Mouse (Mus musculus): ENCODE measurements around the gene Gstm5. TPM values are rescaled to one million over a fixed set of nuclear protein-coding genes. Genes with fewer than 3 reads are reported as not detected.
A peak's percentile ranks its signal among the peaks of the same experiment; 100 is the strongest.
"Not testable (repeated sequence)": the region's sequence is repeated elsewhere in the genome, so short reads cannot be mapped to it uniquely, and the experiment has no call there.

Gstm5 gene
- total RNA-seq, 2 experiments from 2014 or later = 230 TPM

- no peak within 1 kb of the TSS for H3K4me3 ChIP-seq
- no peak for DNase-seq (ENCODE audit: extremely low spot score in 1 of 2, low spot score in 2 of 2)
- TF ChIP-seq CTCF (IDR thresholded peaks at IDR 0.05) = no peak
- H3K27ac ChIP-seq = no peak within 1 kb of the TSS
- intact Hi-C loops (cut with DNase I) = no loop called here
Measured at GRCm38 (mm10) chr3:107877005-107877404, 18.6 kb upstream of the Gstm5 start, which contains the start of gene Eps8l3. TSS of gene Eps8l3 (plus strand) at chr3:107877229.

GRCm38 (mm10) chr3:107877747-107878736, 17.6 kb upstream of the Gstm5 start:
- TF ChIP-seq CTCF (IDR thresholded peaks at IDR 0.05) = no peak
- no peak for DNase-seq (ENCODE audit: extremely low spot score in 1 of 2, low spot score in 2 of 2)

GRCm38 (mm10) chr3:107887674-107888495, 7.7 kb upstream of the Gstm5 start:
- intact Hi-C loops (cut with DNase I) = no loop called here
- H3K4me3 ChIP-seq = no peak overlapping the region
- DNase-seq (ENCODE audit: extremely low spot score in 1 of 2, low spot score in 2 of 2) = peak in 1 of 2 experiments; percentile 51
- H3K27ac ChIP-seq = peak overlapping the region; percentile 83
- no peak; the same call in 1 of the 2 replicates for TF ChIP-seq CTCF (IDR thresholded peaks at IDR 0.05)

More at GRCm38 (mm10) chr3:107877747-107878736, 17.6 kb upstream of the Gstm5 start:
- Histone ChIP-seq H3K4me3 (no peak overlapping the region), H3K27ac (no peak overlapping the region)
- intact Hi-C loops (cut with DNase I) = no loop called here

- peak overlapping the region; percentile 15; the same call in 1 of the 2 replicates for H3K27ac ChIP-seq
- DNase-seq (ENCODE audit: extremely low spot score in 1 of 2, low spot score in 2 of 2); intact Hi-C loops (cut with DNase I); H3K4me3 ChIP-seq: not testable (repeated sequence)
Measured at GRCm38 (mm10) chr3:107889236-107889635, 6.4 kb upstream of the Gstm5 start.

GRCm38 (mm10) chr3:107895194-107895719, 364 bp upstream of the Gstm5 start:
- no peak for TF ChIP-seq CTCF (IDR thresholded peaks at IDR 0.05)
- Histone ChIP-seq H3K27ac (peak overlapping the region; percentile 76), H3K4me3 (peak overlapping the region; percentile 77)
- intact Hi-C loops (cut with DNase I) = no loop called here
- no peak for DNase-seq (ENCODE audit: extremely low spot score in 1 of 2, low spot score in 2 of 2)

- intact Hi-C loops (cut with DNase I) = no loop called here
- no peak for TF ChIP-seq CTCF (IDR thresholded peaks at IDR 0.05)
Measured at GRCm38 (mm10) chr3:107898691-107899090, 3.1 kb downstream of the Gstm5 start.

GRCm38 (mm10) chr3:107900955-107901673, 5.5 kb downstream of the Gstm5 start:
- no peak for TF ChIP-seq CTCF (IDR thresholded peaks at IDR 0.05)
- no peak for DNase-seq (ENCODE audit: extremely low spot score in 1 of 2, low spot score in 2 of 2)
- H3K4me3 ChIP-seq = no peak overlapping the region
- H3K27ac ChIP-seq = no peak overlapping the region
- intact Hi-C loops (cut with DNase I) = no loop called here

More at GRCm38 (mm10) chr3:107898691-107899090, 3.1 kb downstream of the Gstm5 start:
- no peak overlapping the region for H3K27ac ChIP-seq
- H3K4me3 ChIP-seq = no peak overlapping the region
- DNase-seq (ENCODE audit: extremely low spot score in 1 of 2, low spot score in 2 of 2) = no peak

GRCm38 (mm10) chr3:107905942-107906341, 10.3 kb downstream of the Gstm5 start:
- no peak overlapping the region for H3K27ac ChIP-seq
- intact Hi-C loops (cut with DNase I) = no loop called here
- no peak overlapping the region for H3K4me3 ChIP-seq
- TF ChIP-seq CTCF (IDR thresholded peaks at IDR 0.05) = no peak
- no peak for DNase-seq (ENCODE audit: extremely low spot score in 1 of 2, low spot score in 2 of 2)

GRCm38 (mm10) chr3:107916674-107917073, 21.1 kb downstream of the Gstm5 start:
- Histone ChIP-seq H3K27ac (no peak overlapping the region), H3K4me3 (no peak overlapping the region)
- no peak for DNase-seq (ENCODE audit: extremely low spot score in 1 of 2, low spot score in 2 of 2)
- intact Hi-C loops (cut with DNase I) = loop anchor here (5.0 kb wide), 2 partner anchors 146 to 219 kb away; partner anchors contain the start of gene Ahcyl1
- TF ChIP-seq CTCF (IDR thresholded peaks at IDR 0.05) = no peak

GRCm38 (mm10) chr3:107917097-107917496, 21.5 kb downstream of the Gstm5 start:
- peak; percentile 45 for TF ChIP-seq CTCF (IDR thresholded peaks at IDR 0.05)

More at GRCm38 (mm10) chr3:107917097-107917496, 21.5 kb downstream of the Gstm5 start:
- no peak overlapping the region for H3K4me3 ChIP-seq
- no peak overlapping the region for H3K27ac ChIP-seq
- intact Hi-C loops (cut with DNase I) = loop anchor here (5.0 kb wide), 2 partner anchors 145 to 220 kb away; partner anchors contain the start of gene Ahcyl1
- DNase-seq (ENCODE audit: extremely low spot score in 1 of 2, low spot score in 2 of 2) = no peak

All from left cerebral cortex, adult 2 months (tissue).